Mouse (Mus musculus) heart, adult 2 months (tissue): ENCODE results near the gene Sall1.

ENCODE experiments used
- CTCF ChIP-seq: fragments of 200-600 bp; IDR thresholded peaks from 2 replicates; pipeline ENCODE4 v1.8.1; 2022; ENCODE audit warnings: antibody characterized with exemption, mild to moderate bottlenecking, moderate library complexity
- EP300 ChIP-seq: fragments of 200-500 bp; IDR thresholded peaks from 2 replicates; pipeline ENCODE4 v1.6.1; 2011; ENCODE audit warnings: low read depth, low read length, control low read depth; ENCODE audit not compliant: insufficient read depth

GRCm38 (mm10) chr8:89002128-89002527 lies 41.8 kb downstream of the Sall1 start:
- TF ChIP-seq CTCF (no peak), EP300 (no peak)
